In the genomic region with DNA sequence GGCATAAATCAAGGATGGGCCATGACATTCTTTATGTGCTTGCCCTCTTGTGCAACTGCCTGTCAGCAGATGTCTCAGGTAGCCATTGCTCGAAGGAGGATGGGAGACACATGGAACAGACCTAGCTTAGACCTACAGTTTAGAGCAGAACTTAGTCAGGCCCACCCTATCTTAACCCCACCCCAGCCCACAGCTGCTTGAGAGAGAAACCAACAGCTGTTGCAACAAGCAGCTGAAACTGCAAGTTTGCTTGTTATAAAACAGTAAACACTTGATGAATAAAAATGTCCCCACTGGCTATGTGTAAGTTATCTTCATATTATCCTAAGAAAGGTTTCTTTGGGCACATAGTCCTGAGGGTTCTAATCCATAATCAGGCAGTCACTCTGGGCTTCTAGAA, we compare ENCODE assay signal across 32 mouse cellular contexts. TPM values are rescaled to one million over a fixed set of nuclear protein-coding genes. Genes with fewer than 3 reads are reported as not detected.
"Had no signal": no experiment of that assay in that cellular context is flagged by ENCODE, and none has a peak within 500 bp of the region (broad histone marks: within the 10 kb centered on the region; RNA-seq: fewer than 3 reads in every experiment).

No protein-coding gene starts in this region.

- H3K4me3 ChIP-seq: limb, embryonic 10.5 days; limb, embryonic 12.5 days; limb, embryonic 13.5 days; limb, embryonic 15.5 days; liver, embryonic 12.5 days; liver, embryonic 13.5 days; liver, embryonic 15.5 days; lung, embryonic 15.5 days; megakaryocyte, embryonic 14.5 days; midbrain, embryonic 10.5 days; midbrain, embryonic 12.5 days; midbrain, embryonic 13.5 days; midbrain, embryonic 15.5 days; neural tube, embryonic 12.5 days had no signal

- H3K27ac ChIP-seq: limb, embryonic 10.5 days; limb, embryonic 12.5 days; limb, embryonic 13.5 days; limb, embryonic 15.5 days; liver, embryonic 12.5 days; liver, embryonic 13.5 days; liver, embryonic 14.5 days; liver, embryonic 15.5 days; lung, embryonic 15.5 days; macrophage; midbrain, embryonic 10.5 days; midbrain, embryonic 12.5 days; midbrain, embryonic 13.5 days; midbrain, embryonic 15.5 days; neural tube, embryonic 12.5 days had no signal

- H3K4me1 ChIP-seq: limb, embryonic 10.5 days; limb, embryonic 12.5 days; limb, embryonic 13.5 days; limb, embryonic 15.5 days; liver, embryonic 12.5 days; liver, embryonic 13.5 days; liver, embryonic 15.5 days; lung, embryonic 15.5 days; megakaryocyte, embryonic 14.5 days; midbrain, embryonic 10.5 days; midbrain, embryonic 12.5 days; midbrain, embryonic 13.5 days; midbrain, embryonic 15.5 days; neural tube, embryonic 12.5 days had no signal

- H3K9me3 ChIP-seq: limb, embryonic 10.5 days; limb, embryonic 12.5 days; limb, embryonic 13.5 days; limb, embryonic 15.5 days; liver, embryonic 12.5 days; liver, embryonic 13.5 days; liver, embryonic 15.5 days; lung, embryonic 15.5 days; megakaryocyte, embryonic 14.5 days; midbrain, embryonic 10.5 days; midbrain, embryonic 12.5 days; midbrain, embryonic 13.5 days; midbrain, embryonic 15.5 days; neural tube, embryonic 12.5 days had no signal

- H3K36me3 ChIP-seq: limb, embryonic 10.5 days; limb, embryonic 12.5 days; limb, embryonic 13.5 days; limb, embryonic 15.5 days; liver, embryonic 12.5 days; liver, embryonic 13.5 days; liver, embryonic 15.5 days; lung, embryonic 15.5 days; midbrain, embryonic 10.5 days; midbrain, embryonic 12.5 days; midbrain, embryonic 13.5 days; midbrain, embryonic 15.5 days; neural tube, embryonic 12.5 days had no signal

- DNase-seq: left cerebral cortex, postnatal 4 days; liver; liver, embryonic 13.5 days; liver, postnatal 0 days; lung, adult 18-20 months; lung, adult 2 months; lung, embryonic 14.5 days; lung, postnatal 10 days; lung, postnatal 14 days; lung, postnatal 36 days; lung, postnatal 4 days; midbrain, embryonic 14.5 days had no signal

- H3K27me3 ChIP-seq: limb, embryonic 13.5 days; limb, embryonic 15.5 days; liver, embryonic 12.5 days; liver, embryonic 13.5 days; liver, embryonic 15.5 days; lung, embryonic 15.5 days; midbrain, embryonic 13.5 days; midbrain, embryonic 15.5 days; neural tube, embryonic 12.5 days had no signal

- H3K4me2 ChIP-seq: limb, embryonic 12.5 days; limb, embryonic 13.5 days; limb, embryonic 15.5 days; liver, embryonic 11.5 days; liver, embryonic 12.5 days; liver, embryonic 13.5 days; liver, embryonic 15.5 days; lung, embryonic 14.5 days; lung, embryonic 15.5 days; midbrain, embryonic 11.5 days; midbrain, embryonic 12.5 days; midbrain, embryonic 13.5 days; midbrain, embryonic 15.5 days; neural tube, embryonic 12.5 days had no signal

RNA-seq across cellular contexts. Expression of a gene that starts 19.7 kb away (rescaled TPM):
- total RNA-seq: liver, adult 2 months; monocyte, adult 5-6 weeks had no signal
- polyA plus RNA-seq: liver, adult 2 months; liver, embryonic 15.5 days; liver, embryonic 16.5 days; liver, postnatal 0 days; macrophage had no signal
